Mouse (Mus musculus) limb, embryonic 13.5 days (tissue): ENCODE data around the gene Dennd1a. TPM values are rescaled to one million over a fixed set of nuclear protein-coding genes. Genes with fewer than 3 reads are reported as not detected.

Experiments used
- ATAC-seq: fragments of 200-750 bp; cut with Nextera tagmentation; 2 replicates; pipeline ENCODE4 v1.8.0; 2017; ENCODE audit warnings: low read depth, moderate number of reproducible peaks, moderate TSS enrichment; ENCODE audit not compliant: low FRiP score
- H3K27ac ChIP-seq: fragments of 300-500 bp; sonication (generic); 2 replicates; pipeline ENCODE4 v1.5.1; 2015; ENCODE audit warnings: inconsistent platforms, mild to moderate bottlenecking, moderate library complexity
- H3K27me3 ChIP-seq: fragments of 300-500 bp; sonication (generic); 2 replicates; pipeline ENCODE4 v1.6.1; 2015; ENCODE audit warnings: mild to moderate bottlenecking, inconsistent platforms
- H3K36me3 ChIP-seq: fragments of 300-500 bp; sonication (generic); 2 replicates; pipeline ENCODE4 v1.6.1; 2015; ENCODE audit warnings: inconsistent platforms, mild to moderate bottlenecking, moderate library complexity
- H3K4me1 ChIP-seq: fragments of 300-500 bp; sonication (generic); 2 replicates; pipeline ENCODE4 v1.6.1; 2015; ENCODE audit warnings: inconsistent platforms
- H3K4me2 ChIP-seq: fragments of 300-500 bp; sonication (generic); replicated peaks from 2 replicates; pipeline ENCODE4 v1.6.1; 2015; ENCODE audit warnings: inconsistent platforms, mild to moderate bottlenecking, moderate library complexity
- H3K4me3 ChIP-seq: fragments of 300-500 bp; sonication (generic); 2 replicates; pipeline ENCODE4 v1.5.1; 2015; ENCODE audit warnings: moderate library complexity, mild to moderate bottlenecking, inconsistent platforms
- H3K9ac ChIP-seq: fragments of 300-500 bp; sonication (generic); 2 replicates; pipeline ENCODE4 v1.6.1; 2015; ENCODE audit warnings: mild to moderate bottlenecking, inconsistent platforms
- H3K9me3 ChIP-seq: fragments of 300-500 bp; sonication (generic); 2 replicates; pipeline ENCODE4 v1.6.1; 2016; ENCODE audit warnings: inconsistent platforms
- WGBS: fragments of 180-500 bp; shearing (Covaris S2); methylation state at CpG from one replicate; pipeline ENCODE4 v1.1.7; 2015; 5-methylcytosine and 5-hydroxymethylcytosine counted together
- polyA plus RNA-seq: library from polyadenylated mRNA; unstranded; fragments of >200 nt; fragmentation: Nextera tagmentation; extraction: Ambion mirVana; gene quantifications from 2 replicates; pipeline ENCODE4 v1.2.1, GENCODE M21; 2015

The Dennd1a gene
- polyA plus RNA-seq, 1 experiment from 2014 or later, result 15.8 TPM

DNA sequence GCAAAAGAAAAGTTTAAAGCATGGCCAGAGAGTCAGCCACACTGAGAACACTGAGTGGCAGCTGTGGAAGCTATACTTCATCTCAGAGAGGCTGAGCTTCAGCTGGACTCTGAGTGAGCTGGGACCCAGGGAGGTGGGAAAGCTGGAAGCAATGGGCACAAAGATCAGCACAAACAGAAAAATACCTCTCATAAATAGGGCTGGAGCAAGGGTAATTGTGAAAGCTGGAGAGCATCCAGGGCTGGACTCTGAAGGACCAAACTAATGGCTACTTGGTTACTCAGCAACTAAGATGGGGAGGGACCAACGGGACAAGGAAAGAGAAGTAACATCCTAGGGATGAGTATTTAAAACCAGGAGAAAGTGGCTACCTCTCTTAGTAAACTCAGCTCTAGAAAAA is 225.0 kb downstream of the Dennd1a start:
- peaks cover 6% of the 10 kb centered on the region for H3K4me1 ChIP-seq
- WGBS, result 60% methylated on average over 1 of the region's 1 CpGs
- H3K4me3 ChIP-seq, result no peak overlapping the region
- no peaks in the 10 kb centered on the region for H3K27me3 ChIP-seq
- H3K9ac ChIP-seq, result no peak overlapping the region
- no peaks in the 10 kb centered on the region for H3K36me3 ChIP-seq
- H3K9me3 ChIP-seq, result no peaks in the 10 kb centered on the region
- no peak overlapping the region for H3K27ac ChIP-seq
- no peak overlapping the region for H3K4me2 ChIP-seq
- no peak for ATAC-seq

DNA sequence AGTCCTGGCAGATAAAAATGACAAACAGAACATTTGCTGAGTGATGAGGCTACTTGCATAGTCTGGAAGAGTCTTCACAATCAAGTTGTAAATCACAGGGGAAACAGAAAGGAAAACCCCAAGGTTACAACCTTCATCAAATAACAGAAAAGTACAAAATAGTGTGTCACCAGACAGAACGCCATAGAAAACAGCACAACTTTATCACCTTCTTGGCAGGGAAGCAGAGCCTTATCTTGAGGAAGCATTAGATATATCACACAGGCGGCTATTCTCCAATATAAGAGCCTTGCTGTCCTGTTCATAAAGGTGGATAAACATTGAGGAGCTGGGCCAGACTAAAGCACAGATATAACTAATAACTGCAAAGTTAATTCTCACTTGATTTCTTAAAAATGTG is 225.7 kb downstream of the Dennd1a start:
- peaks cover under 1% of the 10 kb centered on the region for H3K4me1 ChIP-seq
- H3K4me3 ChIP-seq, result no peak overlapping the region
- no peaks in the 10 kb centered on the region for H3K9me3 ChIP-seq
- no peak overlapping the region for H3K9ac ChIP-seq
- no peak overlapping the region for H3K27ac ChIP-seq
- ATAC-seq, result no peak
- H3K4me2 ChIP-seq, result no peak overlapping the region
- 56% methylated on average over 2 of the region's 2 CpGs for WGBS
- H3K27me3 ChIP-seq, result no peaks in the 10 kb centered on the region
- H3K36me3 ChIP-seq, result no peaks in the 10 kb centered on the region

DNA sequence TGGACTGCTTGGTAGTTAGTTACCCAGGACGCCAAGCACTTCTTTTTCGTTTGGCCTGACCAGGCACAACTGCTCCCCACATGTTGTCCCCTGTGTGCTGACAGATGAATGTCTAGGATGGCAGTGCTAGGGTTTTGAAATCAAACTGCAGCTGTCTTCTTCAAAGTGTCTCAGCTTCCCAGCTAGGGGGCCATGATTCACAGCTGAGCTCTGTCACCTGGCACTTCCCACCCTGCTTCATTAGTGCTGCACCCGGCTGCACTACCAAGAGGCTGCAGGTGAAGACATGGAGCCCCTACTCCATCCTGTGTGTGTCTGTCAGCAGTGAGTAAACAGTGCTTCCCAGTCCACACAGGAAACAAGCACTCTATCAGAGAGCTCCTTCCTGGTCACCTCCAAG is 234.8 kb downstream of the Dennd1a start:
- Histone ChIP-seq H3K36me3 (no peaks in the 10 kb centered on the region), H3K27me3 (no peaks in the 10 kb centered on the region), H3K9me3 (no peaks in the 10 kb centered on the region), H3K4me2 (no peak overlapping the region), H3K27ac (no peak overlapping the region), H3K4me1 (peaks cover 13% of the 10 kb centered on the region; the same call in 1 of the 2 replicates), H3K9ac (no peak overlapping the region), H3K4me3 (no peak overlapping the region)
- WGBS, result 24% methylated on average over 3 of the region's 3 CpGs
- peak; percentile 28; the same call in 1 of the 2 replicates for ATAC-seq

DNA sequence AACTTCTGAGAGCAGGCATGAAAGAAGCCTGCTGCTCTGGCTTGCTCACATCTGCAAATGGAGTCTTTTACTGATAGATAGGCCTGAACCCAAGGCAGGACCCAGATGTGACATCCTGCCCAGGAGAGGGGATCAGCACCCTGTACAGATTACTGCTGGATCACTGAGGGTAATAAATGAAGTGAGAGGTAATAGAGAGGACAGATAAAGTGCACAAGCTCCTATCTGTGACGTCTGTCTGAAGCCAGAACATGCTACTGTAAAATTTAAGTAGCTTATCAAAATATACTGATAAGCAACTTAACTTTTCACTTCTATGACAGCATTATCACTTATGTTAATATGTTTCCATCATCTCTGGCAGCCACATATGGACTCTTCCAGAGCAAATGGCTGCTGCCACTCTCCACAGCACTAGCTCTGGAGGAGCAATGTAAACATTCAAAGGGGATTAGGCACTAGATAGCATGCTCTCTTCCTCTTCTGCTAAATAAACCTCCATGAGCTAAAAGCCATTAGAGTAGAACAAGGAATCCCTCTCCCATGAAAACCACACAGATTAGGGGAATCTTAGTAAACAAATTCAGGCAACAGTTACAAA is 235.6 kb downstream of the Dennd1a start:
- H3K27me3 ChIP-seq, result no peaks in the 10 kb centered on the region
- H3K9ac ChIP-seq, result no peak overlapping the region
- H3K27ac ChIP-seq, result no peak overlapping the region
- H3K36me3 ChIP-seq, result no peaks in the 10 kb centered on the region
- H3K4me2 ChIP-seq, result no peak overlapping the region
- WGBS, result 61% methylated on average over 1 of the region's 1 CpGs
- H3K9me3 ChIP-seq, result no peaks in the 10 kb centered on the region
- peaks cover 13% of the 10 kb centered on the region; the same call in 1 of the 2 replicates for H3K4me1 ChIP-seq
- ATAC-seq, result no peak
- H3K4me3 ChIP-seq, result no peak overlapping the region

DNA sequence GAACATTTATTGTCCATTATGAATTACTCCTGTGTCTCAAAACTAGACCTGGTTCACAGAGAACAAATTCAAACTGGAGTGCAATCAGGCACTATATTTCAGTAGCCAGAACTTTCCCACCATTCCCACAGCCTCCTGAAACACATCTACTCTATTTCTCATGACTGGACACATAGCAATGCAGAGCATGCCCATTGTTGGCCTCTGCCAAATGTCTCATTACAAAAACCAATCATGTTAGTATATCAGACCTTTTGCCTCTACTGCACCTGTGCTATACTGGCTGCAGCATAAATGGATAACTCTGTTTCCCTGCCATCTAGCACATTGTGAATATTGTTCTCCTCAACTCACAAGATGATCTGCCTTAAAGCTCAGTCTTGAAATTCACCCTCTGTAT is 238.2 kb downstream of the Dennd1a start:
- Histone ChIP-seq H3K36me3 (no peaks in the 10 kb centered on the region), H3K4me1 (peaks cover 13% of the 10 kb centered on the region; the same call in 1 of the 2 replicates), H3K9me3 (no peaks in the 10 kb centered on the region), H3K27ac (no peak overlapping the region), H3K4me3 (no peak overlapping the region), H3K9ac (no peak overlapping the region), H3K27me3 (no peaks in the 10 kb centered on the region), H3K4me2 (no peak overlapping the region)
- no peak for ATAC-seq

DNA sequence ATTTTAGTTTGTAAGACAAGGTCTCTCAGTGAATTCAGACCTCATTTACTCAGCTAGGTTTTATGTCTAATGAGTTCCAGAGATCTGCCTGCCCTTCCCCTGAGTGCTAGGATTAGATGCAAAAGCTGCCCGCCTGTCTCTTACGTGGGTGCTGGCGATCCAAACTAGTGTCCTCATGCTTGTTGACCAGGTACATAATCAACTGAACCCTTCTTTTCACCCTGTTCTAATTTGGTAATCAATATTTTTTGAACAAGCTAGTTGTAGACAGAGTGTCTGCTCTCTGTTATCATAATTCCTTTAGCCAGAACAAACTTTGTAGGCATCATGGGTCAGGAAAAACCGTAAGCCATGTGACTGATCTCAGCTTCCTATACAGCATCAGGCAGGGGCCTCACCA is 241.9 kb downstream of the Dennd1a start:
- Histone ChIP-seq H3K36me3 (no peaks in the 10 kb centered on the region; the same call in 1 of the 2 replicates), H3K9me3 (no peaks in the 10 kb centered on the region), H3K9ac (no peak overlapping the region), H3K4me2 (no peak overlapping the region), H3K4me1 (no peaks in the 10 kb centered on the region), H3K27me3 (no peaks in the 10 kb centered on the region), H3K27ac (no peak overlapping the region), H3K4me3 (no peak overlapping the region)
- WGBS, result 61% methylated on average over 4 of the region's 4 CpGs
- ATAC-seq, result no peak

DNA sequence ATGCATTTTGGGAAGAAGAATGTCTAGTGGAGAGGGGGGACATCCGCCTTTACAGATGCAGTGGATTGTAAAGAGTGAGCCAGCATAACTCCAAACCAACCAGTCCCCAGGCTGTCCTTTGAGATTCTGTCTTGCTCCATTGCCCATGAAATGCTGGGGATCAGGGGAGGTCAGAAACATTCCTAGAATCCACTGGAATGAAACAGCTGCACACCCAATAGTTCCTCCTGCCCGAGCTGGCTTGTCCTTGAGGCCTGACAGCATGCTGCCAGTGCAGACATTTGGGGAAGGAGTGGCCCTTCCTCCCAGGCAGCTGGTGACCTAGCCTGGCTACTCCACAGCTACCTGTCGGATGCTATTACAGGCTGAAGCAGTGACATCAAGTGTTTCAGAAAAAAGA is 246.3 kb downstream of the Dennd1a start:
- Histone ChIP-seq H3K36me3 (no peaks in the 10 kb centered on the region; the same call in 1 of the 2 replicates), H3K27me3 (no peaks in the 10 kb centered on the region), H3K4me3 (no peak overlapping the region), H3K9me3 (no peaks in the 10 kb centered on the region), H3K4me1 (no peaks in the 10 kb centered on the region), H3K4me2 (no peak overlapping the region), H3K9ac (no peak overlapping the region), H3K27ac (no peak overlapping the region)
- no peak; the same call in 1 of the 2 replicates for ATAC-seq
- WGBS, result 71% methylated on average over 3 of the region's 3 CpGs

DNA sequence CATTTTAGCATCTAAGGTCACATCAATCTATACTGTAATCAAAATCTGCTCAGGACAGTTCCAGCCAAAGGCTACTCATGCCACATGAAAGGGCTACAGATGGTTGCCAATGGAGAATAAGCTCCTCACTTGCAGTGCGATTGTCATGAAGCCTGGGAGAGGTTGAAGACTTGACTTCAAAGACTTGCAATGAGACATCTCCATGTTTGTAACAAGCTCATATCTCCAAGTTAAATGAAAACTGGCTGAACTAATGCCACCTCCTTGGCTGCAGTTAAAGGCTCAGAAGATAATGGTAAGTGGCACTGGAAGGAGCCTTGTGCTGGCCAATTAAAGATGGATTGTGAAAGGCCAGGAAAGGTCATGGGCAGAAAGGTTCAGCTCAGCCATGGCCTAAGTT is 247.6 kb downstream of the Dennd1a start:
- H3K27ac ChIP-seq, result no peak overlapping the region
- H3K36me3 ChIP-seq, result no peaks in the 10 kb centered on the region; the same call in 1 of the 2 replicates
- 88% methylated on average over 1 of the region's 1 CpGs for WGBS
- no peaks in the 10 kb centered on the region for H3K27me3 ChIP-seq
- no peaks in the 10 kb centered on the region for H3K9me3 ChIP-seq
- no peak overlapping the region for H3K4me3 ChIP-seq
- no peaks in the 10 kb centered on the region for H3K4me1 ChIP-seq
- no peak overlapping the region for H3K9ac ChIP-seq
- no peak for ATAC-seq
- no peak overlapping the region for H3K4me2 ChIP-seq

DNA sequence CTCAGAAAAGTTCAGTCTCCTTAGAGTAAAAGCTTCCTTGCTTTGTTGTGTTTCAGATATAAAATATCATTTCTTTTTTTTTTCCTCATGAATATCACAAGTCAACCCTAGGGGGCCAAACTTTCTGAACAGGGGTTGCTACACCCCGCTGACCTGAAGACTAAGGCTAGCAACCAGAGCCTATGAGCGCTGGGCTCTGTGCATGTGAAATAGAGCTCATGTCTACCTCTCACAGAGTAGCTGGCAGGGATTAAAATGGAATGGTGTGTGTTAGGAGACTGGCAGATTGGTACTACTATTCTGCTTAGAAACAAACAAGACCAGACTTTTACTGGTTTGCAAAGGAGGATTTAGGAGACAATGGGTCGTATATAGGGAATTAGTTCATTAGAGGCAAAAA is 258.9 kb downstream of the Dennd1a start:
- no peaks in the 10 kb centered on the region for H3K4me1 ChIP-seq
- no peak overlapping the region for H3K4me3 ChIP-seq

DNA sequence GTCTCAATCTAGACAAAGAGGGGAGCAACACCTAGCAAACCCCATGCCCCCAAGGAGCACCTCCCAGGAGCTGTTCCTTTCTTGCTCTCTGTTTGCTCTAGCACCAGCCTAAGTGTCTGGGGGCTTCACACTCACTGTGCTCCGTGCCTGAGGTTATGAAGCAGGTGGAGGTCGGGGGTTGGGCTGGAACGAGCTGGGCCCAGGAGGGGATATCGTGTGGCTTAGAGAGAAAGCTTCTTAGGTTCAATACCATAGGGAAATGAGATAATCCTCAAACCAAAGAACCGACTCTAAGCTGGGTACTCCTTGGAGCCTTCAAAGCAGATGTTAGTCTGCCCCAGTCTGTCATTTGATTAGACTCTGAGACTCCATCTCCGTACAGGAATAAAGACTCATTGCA is 261.6 kb downstream of the Dennd1a start:
- H3K27me3 ChIP-seq, result no peaks in the 10 kb centered on the region
- no peaks in the 10 kb centered on the region for H3K9me3 ChIP-seq
- H3K9ac ChIP-seq, result no peak overlapping the region
- WGBS, result 38% methylated on average over 6 of the region's 6 CpGs
- ATAC-seq, result no peak
- H3K27ac ChIP-seq, result no peak overlapping the region
- no peak overlapping the region for H3K4me3 ChIP-seq
- no peaks in the 10 kb centered on the region for H3K4me1 ChIP-seq
- no peaks in the 10 kb centered on the region for H3K36me3 ChIP-seq
- H3K4me2 ChIP-seq, result no peak overlapping the region

More for the DNA sequence above, 258.9 kb downstream of the Dennd1a start:
- 93% methylated on average over 3 of the region's 3 CpGs for WGBS
- Histone ChIP-seq H3K36me3 (no peaks in the 10 kb centered on the region), H3K4me2 (no peak overlapping the region), H3K27ac (no peak overlapping the region), H3K27me3 (no peaks in the 10 kb centered on the region), H3K9ac (no peak overlapping the region), H3K9me3 (no peaks in the 10 kb centered on the region)
- no peak for ATAC-seq

DNA sequence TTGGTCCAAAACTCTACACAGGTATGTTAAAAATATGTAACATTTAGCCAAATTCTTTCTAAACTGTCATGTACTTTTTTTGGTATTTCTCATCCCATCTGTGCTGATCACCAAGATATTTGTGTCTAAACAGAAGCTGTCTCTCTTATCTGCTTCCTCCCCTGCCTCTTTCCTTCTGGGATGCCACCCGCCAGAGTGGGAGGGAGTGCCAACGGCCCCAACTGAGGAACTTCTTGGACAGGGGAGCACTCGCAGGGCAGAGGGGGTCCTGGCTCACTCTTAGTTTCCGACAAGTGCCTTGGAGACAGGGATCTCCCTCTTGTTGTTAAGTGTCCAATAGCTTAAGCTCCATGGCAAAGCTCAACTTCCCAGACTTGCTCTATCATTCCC is 263.5 kb downstream of the Dennd1a start:
- Histone ChIP-seq H3K27me3 (no peaks in the 10 kb centered on the region), H3K9me3 (no peaks in the 10 kb centered on the region), H3K4me2 (no peak overlapping the region), H3K9ac (no peak overlapping the region), H3K4me3 (no peak overlapping the region), H3K4me1 (no peaks in the 10 kb centered on the region), H3K27ac (no peak overlapping the region), H3K36me3 (no peaks in the 10 kb centered on the region)
- ATAC-seq, result no peak
- whole genome bisulfite sequencing, result 89% methylated on average over 4 of the region's 4 CpGs

DNA sequence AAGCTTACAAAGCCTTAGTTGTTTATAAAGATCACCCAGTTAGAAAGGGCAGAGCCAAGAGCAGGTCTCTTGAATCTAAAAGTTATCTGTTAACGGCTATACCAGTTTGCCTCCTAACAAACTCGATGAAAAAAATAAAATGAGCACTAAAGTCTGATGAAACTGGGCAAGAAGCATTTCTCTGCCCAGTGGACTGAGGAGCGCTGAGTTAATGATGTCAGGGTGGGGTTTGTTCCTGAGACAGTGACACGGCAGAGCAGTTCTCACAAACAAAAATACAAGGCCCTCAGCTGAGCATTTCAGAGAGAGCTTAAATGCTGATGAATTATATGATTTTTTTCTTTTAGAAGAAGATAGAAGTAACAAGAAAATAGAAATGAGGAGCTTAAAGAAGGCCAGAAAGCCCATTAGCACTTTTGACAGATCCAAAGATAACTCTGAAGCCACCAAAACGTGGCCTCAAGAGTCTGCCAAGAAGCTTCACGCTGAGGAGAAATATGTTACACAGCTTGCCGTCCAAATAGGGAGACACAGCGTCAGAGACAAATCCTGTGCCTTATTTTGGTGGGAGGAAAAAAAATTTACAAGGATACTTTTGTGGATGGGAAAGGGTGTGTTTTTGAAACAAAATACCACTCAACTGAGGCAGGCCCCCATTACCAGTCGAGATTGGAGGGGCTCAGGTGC is 264.0 kb downstream of the Dennd1a start:
- H3K4me1 ChIP-seq, result no peaks in the 10 kb centered on the region
- no peak overlapping the region for H3K4me2 ChIP-seq
- no peak for ATAC-seq
- no peak overlapping the region for H3K4me3 ChIP-seq
- no peaks in the 10 kb centered on the region for H3K9me3 ChIP-seq
- H3K27ac ChIP-seq, result no peak overlapping the region
- no peaks in the 10 kb centered on the region for H3K27me3 ChIP-seq
- 75% methylated on average over 9 of the region's 9 CpGs for WGBS
- no peak overlapping the region for H3K9ac ChIP-seq
- H3K36me3 ChIP-seq, result no peaks in the 10 kb centered on the region

DNA sequence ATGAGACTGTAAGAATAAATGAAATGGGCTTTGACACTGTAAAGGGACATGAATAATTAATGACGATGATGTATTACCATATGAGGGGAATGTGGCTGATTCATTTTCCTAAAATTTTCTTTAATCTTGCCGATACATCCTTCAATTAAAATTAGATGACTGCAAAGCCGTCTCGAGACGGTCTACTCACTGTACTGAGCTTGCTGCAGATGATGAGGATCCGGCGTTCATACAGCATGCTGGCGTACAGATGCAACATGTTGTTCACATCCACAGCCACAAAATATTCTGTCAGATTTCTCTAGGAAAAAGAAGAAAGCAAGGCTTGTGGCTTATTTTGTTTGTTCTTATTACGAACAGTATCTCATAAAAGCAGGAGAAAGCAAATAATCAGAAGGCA is 266.0 kb downstream of the Dennd1a start:
- no peak overlapping the region for H3K4me3 ChIP-seq

More for the DNA sequence above, 266.0 kb downstream of the Dennd1a start:
- H3K4me2 ChIP-seq, result no peak overlapping the region
- H3K27me3 ChIP-seq, result no peaks in the 10 kb centered on the region
- WGBS, result 93% methylated on average over 9 of the region's 9 CpGs
- H3K4me1 ChIP-seq, result no peaks in the 10 kb centered on the region
- ATAC-seq, result no peak
- no peak overlapping the region for H3K27ac ChIP-seq
- no peak overlapping the region for H3K9ac ChIP-seq
- H3K36me3 ChIP-seq, result 0 out of 2 replicates have a peak, but pooled peaks cover 3% of the 10 kb centered on the region
- H3K9me3 ChIP-seq, result no peaks in the 10 kb centered on the region
